Mouse (Mus musculus) thymus, adult 18-20 months (tissue): ENCODE results near the gene Gm11032.
"Not testable (repeated sequence)": the region's sequence is repeated elsewhere in the genome, so short reads cannot be mapped to it uniquely, and the experiment has no call there.

Experiments
- DNase-seq, 2 experiments: peaks; one replicate each; pipeline ENCODE4 v3.0.0; 2022; ENCODE audit warnings: mixed read lengths in 2 of 2

Gene Gm11032

DNA sequence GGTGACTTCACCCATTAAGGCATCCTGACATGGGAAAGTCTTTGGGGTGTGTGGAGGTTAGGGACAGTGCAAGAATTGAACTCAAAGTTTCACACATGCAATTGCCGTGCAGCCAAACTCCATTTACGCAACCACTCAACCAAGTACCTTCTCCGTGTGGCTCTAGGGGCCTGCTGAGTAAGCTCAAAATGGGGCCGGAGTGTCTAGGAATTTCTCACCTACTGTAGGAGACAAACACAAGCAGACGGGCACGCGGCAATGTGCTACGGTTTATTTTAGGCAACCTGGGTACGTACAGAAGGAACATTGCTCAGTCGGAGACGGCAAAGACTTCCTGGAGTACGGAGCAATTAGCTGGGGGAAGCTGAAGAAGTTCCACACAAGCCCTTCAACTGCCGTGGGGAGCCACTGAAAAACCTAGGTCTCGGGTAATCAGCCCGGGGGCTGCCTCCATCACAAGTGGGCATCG lies at the start of gene Gm11032:
TSS of gene Gm11032 (plus strand) at position 51 of the 469 bp plus-strand sequence.
- no peak for DNase-seq

DNA sequence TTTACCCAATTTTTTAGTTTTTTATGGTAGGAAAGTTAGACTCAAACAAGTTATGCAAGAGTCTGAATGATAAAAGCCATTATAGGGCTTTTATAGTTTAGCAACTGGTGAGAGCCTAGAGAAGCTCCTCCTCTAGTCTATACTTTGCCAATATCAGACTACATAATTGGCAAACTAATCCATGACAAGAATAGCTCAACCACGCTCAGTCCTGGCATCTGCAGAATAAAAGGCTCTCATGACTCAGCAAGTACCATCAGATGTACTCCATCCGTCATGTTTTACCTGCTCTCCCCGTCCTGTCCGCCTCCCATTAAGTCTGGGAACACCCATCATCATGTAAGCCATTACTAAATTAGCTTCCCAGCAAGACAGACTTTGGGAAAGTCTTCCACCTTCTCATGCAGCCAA lies 48.4 kb upstream of the Gm11032 start:
- no peak for DNase-seq

DNA sequence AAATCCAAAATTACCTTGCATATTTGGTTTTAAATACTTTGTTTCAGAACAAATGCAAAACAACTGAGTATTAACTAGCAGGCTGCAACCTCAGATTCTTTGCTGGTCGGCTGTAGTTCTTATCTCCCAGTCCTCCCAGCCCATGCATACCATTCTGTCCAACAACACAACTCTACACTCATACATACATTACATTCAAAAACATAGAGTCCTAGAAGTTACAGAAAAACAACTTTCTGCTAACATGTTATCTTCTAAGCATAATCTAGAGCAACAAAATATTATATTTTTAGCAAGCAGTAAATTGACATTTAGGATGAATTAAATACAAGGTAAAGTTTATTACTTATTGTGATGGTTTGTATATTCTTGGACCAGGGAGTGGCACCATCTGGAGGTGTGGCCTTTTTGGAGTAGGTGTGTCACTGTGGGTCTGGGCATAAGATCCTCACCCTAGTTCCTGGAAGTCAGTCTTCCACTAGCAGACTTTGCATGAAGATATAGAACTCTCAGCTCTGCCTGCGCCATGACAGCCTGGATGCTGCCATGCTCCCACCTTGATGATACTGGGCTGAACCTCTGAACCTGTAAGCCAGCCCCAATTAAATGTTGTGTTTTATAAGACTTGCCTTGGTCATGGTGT lies 43.7 kb upstream of the Gm11032 start:
- not testable (repeated sequence) for DNase-seq

DNA sequence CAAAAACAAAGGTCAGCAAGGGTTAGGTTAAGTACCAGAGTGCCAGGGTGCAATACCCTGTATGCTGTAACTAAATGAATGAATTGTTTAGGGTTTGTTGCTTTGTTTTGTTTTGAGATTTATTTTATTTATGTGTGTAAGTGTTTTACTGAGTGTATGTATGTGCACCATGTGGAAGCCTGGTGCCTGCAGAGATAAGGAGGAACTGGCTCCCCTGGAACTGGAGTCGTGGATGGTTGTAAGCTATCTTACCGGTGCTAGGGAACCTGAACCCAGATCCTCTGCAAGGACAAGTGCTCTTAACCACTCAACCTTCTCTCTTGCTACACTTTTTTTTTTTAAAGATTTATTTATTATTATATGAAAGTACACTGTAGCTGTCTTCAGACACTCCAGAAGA lies 42.8 kb upstream of the Gm11032 start:
- DNase-seq, result no peak

DNA sequence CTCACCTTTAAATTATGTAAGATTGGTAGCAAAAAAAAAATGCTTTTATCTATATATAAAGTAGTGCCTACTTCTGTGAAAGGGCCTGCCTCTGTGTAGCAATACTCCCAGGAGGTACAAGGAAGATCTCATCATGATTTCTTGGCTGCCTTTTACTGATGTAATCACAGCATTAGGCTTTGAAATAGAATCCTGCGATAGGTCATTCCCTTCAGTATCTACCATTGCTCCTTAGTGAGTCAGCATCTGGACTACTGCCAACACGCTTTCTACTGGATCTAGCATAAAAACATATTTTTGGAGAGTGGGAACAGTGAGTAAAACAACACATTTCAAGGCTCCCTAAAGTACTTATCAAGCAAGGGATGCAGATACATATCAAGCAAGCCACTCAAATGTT lies 41.2 kb upstream of the Gm11032 start:
- no peak for DNase-seq

DNA sequence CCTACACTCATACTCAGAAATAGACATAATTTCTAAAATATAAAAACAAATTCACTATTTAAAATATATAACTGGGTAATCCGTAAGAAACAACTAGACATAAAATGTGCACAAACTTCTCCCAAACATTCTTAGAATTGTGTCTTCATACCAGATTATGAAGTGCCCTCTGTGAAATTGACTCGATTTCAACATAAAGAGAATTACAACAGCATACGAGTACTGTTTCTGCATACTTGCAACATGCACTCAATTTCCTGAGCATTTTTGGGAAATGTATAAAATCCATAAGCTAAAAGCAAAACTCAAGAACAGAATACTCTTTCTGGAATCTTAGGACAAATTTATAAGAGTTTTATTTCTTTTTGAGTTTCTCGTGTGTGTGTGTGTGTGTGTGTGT lies 28.1 kb upstream of the Gm11032 start:
- DNase-seq, result no peak

DNA sequence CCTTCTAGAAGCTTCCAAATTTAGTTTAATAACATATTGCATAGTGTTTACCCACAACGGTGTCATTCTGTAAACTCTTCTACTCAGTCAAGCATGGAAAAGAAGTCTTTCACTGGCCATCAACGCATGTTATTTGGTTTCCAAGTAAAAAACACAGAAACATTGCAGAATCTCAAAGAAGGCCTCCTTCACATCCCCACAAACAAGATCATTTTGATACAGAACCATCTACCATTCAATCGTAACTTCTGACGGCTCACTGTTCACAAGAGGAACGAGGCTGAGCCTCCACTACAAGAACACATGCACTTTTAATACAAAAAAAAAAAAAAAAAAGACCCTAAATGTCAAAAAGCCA lies 26.4 kb upstream of the Gm11032 start:
- DNase-seq, result no peak

DNA sequence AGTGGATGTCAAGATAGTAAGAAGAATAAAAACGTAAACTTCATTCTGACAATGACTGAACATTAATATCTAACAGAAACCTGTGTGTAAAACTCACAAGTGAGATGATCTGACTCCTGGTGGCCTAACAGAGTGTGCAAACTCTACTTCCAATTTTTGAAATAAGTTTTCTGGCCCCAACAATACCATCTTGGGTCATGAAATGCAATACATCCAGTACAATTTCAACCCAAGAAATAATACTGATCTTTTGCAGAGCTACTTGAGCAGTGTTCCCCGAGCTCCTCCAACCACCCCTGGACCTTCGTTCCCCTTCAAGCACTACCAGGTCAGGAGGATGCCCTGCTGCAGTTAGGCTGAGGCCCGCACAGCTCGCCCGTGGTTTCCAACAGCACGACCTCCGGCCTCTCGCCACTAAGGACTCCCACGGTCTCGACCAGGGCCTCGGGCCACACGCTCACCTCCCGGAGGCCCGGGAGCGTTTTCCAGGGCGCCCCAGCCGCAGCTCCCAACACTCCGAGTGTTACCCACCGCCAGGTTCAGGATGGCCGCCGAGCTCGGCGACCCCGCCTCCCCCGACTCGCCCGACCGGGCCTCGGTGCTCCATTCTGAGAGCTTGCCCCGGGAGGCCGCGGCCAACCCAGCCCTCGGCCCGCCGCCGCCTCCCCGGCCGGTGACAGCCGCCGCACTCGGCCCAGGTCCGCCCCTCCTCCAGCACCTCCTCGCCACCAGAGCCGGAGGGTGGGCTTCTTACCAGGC lies 25.8 kb upstream of the Gm11032 start:
- DNase-seq, result peak in 1 of 2 experiments; percentile 56

DNA sequence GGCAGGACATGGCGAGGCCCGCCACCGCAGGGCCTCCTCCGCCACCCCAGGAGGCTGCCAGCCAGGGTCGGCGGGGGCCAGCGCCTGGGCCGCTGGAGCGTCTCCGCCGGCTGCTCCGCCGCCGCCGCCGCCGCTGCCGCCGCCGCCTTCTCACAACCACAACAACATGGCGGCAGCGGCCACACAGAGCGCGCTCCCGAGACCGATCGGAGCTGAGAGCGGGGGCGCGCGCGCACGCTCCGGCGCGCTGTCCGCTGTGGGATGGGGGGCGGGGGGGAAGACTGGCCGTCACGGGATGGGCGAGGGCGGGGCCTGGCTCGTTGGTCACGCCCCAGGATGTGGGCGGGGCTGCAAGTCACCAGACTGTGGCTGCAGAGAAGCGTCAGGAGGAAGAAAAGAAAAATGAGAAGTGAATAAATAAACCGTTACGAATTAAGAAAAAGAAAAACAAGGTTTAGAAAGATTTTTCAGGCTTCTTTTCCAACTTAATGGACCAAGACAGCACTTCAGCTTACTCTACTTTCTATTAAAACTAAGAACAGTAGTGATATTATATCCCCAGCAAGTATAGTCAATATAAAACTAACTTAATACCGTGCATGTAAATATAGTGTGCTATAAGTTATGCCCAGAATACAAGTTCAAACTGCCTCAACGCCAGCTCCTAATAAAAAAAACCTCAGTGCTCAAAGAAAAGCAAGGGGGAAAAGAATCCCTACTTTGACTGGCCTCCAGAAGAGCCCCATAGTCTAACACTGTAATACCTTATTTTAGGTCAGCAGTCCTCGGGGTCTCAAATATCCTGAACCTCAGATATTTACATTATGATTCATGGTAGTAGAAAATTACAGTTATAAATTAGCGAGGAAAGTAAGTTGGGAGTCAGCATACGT lies 25.0 kb upstream of the Gm11032 start, which contains the start of gene Mtmr3:
TSS of gene Mtmr3 (minus strand) at position 256 of the 893 bp plus-strand sequence.
- DNase-seq, result peak; percentile 90 to 91

DNA sequence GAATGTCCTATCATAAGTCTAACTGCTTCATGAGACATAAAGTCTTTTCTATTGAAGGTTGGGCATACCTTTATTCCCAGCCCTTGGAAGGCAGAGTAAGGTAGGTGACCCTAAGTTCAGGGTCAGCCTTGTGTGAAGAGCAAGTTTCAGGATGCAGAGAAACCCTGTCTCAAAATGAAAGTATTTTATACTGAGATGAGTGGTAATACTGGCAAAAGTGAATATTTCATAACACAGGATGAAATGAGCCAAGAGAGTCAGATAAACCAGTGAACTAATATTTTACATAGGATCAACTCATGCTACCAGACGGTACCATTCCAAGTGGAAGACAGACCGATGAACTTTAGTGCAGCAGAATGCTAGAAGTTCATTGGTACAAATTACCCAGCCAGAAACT lies 21.5 kb upstream of the Gm11032 start:
- no peak for DNase-seq

DNA sequence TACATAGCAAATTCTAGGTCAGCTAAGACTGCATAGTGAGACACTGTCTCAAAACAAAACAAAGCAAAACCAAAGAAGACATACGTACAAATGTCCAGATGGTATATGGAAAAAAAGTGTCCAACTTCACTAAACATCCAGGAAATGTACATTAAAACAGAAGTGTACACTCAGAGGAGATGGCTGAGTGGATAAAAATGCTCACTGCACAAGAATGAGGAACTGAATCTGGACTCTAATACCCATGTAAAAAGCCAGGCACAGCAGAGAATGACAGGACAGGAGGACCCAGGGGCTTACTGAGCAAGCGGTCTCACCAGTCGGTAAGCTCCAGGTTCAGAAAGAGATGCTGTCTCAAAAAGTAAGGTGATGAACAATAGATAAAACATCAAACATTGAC lies 20.0 kb upstream of the Gm11032 start:
- DNase-seq, result no peak

DNA sequence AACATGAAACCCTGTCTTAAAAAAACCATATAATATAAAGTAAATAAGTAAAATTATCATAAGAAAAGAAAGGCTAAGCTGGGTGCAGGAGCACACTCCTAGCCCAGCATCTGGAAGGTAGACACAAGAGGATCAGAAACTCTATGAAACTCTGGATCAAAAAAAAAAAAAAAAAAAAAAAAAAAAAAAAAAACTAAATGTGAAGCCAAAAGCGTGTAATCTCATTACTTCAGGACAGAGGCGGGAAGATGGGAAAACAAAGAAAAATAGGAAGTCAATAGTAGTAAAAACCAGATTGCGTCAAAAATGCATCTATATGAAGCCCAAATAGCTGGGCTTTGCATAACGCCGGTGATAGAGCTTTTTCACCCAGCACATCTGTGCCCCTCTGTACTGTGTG lies 18.0 kb upstream of the Gm11032 start:
- no peak for DNase-seq

DNA sequence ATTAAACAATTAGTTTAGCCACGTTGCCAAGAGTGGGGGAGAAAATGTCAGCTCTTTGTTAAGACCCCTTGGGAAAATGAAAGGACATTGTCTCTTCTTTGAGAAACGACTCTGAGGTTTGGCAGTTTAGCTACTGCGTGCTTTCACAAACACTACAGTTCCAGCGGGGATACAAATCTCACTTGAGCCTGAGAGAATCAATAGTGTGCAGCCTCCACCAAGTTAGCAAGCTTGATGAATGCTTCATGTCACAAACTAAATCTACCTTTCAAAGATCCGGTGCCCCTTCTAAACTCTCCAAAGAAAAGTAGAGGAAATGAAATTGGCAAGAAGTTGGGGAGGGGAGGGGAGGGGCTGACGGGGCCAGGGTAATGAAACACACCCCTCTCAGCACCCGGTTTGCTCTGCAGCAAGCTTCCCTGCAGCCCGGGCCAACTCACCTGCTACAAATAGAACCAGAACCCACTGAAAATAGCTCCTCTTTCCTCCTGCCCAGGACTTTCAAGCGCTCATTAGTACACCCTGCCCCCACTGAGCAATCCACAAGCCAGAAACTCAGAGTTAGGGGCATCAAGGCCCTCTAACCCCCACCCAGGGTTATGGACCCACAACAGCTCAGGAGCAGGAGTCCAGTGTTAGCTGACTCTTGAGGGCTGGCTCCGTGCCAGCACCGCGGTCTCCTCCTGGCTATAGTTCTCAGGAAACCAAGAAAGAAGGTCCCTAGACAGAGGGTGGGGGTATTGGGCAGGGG lies 17.0 kb upstream of the Gm11032 start:
- DNase-seq, result no peak

DNA sequence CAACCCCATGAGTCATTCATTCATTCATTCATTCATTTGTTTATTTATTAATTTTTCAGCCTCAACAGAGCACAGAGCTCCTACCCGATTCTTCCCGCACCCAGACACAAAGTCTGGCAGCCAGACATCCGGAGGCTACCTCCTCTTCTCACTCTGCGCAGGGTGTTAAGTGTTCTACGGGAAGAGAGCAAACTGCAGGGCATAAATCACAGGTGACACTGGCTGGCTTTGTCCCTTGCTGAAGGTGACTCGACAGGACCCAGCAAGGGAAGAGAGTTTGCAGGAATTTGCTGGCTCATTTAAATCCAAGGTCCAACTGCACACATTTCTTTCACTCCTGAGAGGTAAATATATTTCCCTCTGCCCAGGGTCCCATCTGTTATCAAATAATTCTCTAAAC lies 15.4 kb upstream of the Gm11032 start:
- DNase-seq, result no peak

DNA sequence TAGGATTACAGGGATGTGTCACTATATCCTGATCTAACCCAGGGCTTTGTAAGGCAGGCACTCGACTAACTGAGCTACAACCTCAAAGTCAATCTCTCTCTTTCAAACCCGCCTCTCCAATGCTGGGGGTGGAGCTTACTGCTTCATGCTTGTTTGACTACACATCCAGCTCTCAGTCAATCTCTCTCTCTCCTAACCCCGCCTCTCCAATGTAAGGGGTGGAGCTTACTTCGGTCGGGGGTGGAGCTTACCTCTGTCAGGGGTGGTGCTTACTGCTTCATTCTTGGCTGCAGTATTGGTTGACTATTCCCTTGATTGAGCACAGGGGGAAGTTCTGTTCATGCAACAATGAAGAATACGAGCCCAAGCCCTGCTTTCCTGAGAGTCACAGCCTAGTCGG lies 14.5 kb upstream of the Gm11032 start:
- DNase-seq, result peak in 1 of 2 experiments; percentile 19

DNA sequence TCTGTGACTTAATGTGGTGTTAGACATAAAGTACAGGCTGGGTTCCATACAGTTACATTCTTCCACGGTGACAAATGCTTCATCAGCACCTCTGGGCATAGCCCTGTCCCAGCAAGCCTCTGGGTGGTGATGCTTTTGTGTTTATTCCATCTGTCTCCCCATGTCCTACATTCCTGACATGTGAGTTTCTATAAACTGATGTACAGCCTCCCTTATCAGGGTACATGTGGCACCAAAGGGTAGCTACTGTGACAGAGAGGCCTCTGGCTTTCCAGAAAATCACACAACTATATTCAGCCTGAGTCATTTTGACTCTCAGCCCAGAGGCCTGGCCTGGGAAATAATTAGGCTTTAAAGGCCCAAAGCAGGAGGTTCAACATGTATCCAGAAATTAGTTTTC lies 13.3 kb upstream of the Gm11032 start:
- no peak for DNase-seq

DNA sequence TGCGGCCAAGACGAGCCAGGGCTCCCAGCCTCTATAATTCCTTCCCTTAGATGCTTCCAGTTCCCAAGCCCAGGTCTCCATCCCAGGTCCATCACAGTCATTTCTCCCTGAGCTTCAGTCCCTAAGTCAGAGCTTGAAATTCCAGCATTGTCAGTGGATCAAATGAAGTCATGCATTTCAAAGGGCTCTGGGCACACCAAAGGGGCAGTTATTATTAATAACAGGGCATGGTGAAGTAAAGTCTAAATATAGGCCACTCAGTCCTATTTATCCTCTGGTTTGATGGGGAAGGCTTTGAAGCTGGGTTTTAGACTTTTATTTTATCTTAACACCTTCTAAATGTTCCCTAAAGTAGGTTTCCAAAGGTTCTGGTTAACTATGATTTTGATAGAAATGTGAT lies 8.0 kb upstream of the Gm11032 start:
- no peak for DNase-seq

DNA sequence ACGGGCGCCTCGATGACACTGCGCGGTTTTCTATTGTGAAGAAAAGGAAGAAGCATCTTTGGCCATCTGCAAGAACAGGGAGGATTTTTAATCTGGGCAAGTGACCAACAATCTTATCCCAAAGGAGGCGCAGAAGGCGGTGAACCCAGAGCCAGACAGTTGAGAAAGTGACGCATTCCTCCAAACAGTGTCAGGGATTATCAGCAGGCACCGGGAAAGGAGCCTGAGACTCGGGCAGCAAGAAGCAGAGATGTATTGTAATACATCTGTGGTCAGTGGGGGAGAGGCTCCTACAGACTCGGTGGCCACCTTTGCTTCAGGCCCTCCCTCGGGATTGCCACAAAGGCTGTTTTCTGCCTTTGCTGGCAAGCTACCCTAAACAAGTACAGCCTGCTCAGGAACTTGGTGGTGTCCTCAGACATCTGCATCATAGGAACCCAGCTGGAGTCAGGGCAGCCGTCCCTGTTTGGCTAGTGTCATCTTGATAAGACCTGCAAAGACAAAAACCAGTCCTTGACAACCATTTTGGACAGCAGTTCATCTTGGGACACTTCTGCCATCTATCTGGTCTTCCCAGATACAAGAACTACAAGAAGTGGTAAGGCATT lies 738 bp downstream of the Gm11032 start:
- no peak for DNase-seq

DNA sequence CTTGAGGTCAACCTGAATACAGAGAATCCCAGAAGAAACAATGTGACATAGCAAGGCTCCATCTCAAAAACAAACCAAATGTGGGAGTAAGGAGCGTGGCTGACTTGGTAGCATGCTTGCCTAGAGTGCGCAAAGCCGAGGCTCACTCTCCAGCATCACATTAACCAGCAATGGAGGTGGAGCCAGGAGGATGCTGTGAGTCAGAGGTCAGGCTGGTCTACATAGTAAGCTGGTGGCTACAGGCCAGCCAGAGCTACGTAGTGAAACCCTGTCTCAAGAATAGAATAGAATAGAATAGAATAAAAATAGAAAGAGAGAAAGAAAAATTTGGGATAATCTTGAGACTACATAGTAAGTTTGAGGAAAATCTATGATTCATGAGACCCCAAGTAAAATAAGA lies 2.0 kb downstream of the Gm11032 start:
- DNase-seq, result no peak

DNA sequence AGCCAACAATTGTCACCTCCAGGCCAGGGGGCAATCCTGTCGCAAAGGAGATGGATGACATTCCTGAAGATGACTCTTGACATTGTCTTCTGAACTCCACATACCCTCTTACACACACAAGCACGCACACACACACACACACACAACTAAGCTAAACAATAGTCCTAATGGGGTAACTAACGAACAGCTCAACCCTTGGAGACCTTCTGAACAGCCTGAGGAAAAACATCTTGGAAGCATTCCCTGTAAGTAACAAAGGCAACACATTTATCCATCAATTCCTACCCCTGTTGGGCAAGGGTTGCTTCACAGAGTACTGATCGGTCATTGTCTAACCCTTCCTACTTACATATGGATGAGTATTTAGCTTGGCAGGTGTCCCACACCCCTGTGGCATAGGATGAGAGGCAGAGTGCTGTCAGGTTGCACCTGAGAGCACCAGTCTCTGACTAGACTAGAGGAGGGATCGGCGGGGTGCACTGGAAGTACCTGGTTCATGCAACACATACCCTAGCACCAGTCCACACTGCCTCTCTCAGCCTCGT lies 2.6 kb downstream of the Gm11032 start:
- no peak for DNase-seq

DNA sequence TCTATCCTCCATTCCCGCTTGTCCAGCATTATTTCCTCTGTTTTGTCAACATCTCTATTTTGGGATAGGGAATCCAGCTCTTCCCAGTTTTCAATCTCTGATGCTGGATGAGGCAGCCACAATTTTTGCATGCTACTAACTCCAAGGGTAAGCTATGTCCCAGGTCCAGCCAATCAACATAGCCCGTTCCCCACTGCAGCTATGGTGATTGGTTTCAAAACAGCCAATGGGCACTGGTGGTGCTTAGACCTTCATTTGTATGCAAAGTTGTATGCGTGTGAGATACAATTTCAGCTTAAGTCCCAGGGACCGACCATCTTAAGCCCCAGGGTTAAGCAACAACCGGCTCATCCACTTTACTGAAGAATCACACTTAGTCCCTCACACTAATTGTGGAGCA lies 3.1 kb downstream of the Gm11032 start:
- DNase-seq, result no peak

DNA sequence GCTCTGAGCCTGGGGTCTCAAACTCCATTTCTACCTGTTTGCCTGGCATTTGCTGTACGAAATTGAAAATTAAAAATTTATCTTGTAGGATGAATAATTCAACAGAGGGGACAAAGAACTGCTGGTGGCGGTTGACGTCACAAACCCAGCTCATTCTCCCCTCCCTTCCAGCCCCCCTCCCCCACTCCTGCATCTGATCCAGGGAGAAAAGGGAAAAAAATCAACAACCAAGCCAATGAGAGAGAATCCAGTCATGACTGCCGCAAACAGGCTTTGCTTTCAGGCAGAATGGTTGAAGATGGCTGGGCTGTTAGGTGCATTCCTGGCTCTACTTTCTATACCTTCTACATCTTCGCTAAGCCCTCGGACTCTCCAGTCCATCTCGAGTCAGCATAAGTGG lies 6.1 kb downstream of the Gm11032 start:
- no peak for DNase-seq
